Mouse (Mus musculus) spleen, adult 2 months (tissue): Measurements from ENCODE around the gene Lrp6. TPM values are rescaled to one million over a fixed set of nuclear protein-coding genes. Genes with fewer than 3 reads are reported as not detected.

Source experiments
- DNase-seq, 2 experiments: peaks; one replicate each; pipeline versions ENCODE4 v3.0.0 to v3.0.0-alpha.2; 2012 to 2021; ENCODE audit warnings: low spot score in 2 of 2, low read depth in 1 of 2
- H3K27ac ChIP-seq: fragments of 200-500 bp; 2 replicates; pipeline ENCODE4 v1.5.1; 2012; ENCODE audit warnings: low read length, inconsistent platforms; ENCODE audit not compliant: insufficient read depth
- H3K27me3 ChIP-seq: fragments of 200-500 bp; 2 replicates; pipeline ENCODE4 v1.6.1; 2012; ENCODE audit warnings: mild to moderate bottlenecking, moderate library complexity, low read length, inconsistent platforms; ENCODE audit not compliant: control insufficient read depth, insufficient read depth
- H3K36me3 ChIP-seq: fragments of 200-500 bp; 2 replicates; pipeline ENCODE4 v1.6.1; 2012; ENCODE audit warnings: mild to moderate bottlenecking, low read length, inconsistent platforms; ENCODE audit not compliant: control insufficient read depth, insufficient read depth
- H3K4me1 ChIP-seq: fragments of 200-500 bp; 2 replicates; pipeline ENCODE4 v1.6.1; 2011; ENCODE audit warnings: inconsistent platforms; ENCODE audit not compliant: control insufficient read depth, insufficient read depth, insufficient read length
- H3K4me3 ChIP-seq: fragments of 200-500 bp; 2 replicates; pipeline ENCODE4 v1.5.1; 2011; ENCODE audit warnings: mild to moderate bottlenecking, inconsistent platforms; ENCODE audit not compliant: insufficient read depth, insufficient read length; ENCODE audit errors: extremely low read depth
- CTCF ChIP-seq: fragments of 200-500 bp; IDR thresholded peaks from 2 replicates; pipeline ENCODE4 v1.5.1; 2011; ENCODE audit warnings: mild to moderate bottlenecking, inconsistent platforms; ENCODE audit not compliant: insufficient read depth, insufficient read length, insufficient replicate concordance; ENCODE audit errors: extremely low read depth
- POLR2A ChIP-seq: fragments of 200-500 bp; IDR thresholded peaks from 2 replicates; pipeline ENCODE4 v1.6.1; 2011; ENCODE audit warnings: low read depth, low read length, inconsistent platforms
- WGBS: fragments of 180-500 bp; shearing (Covaris S2); methylation state at CpG from one replicate; pipeline ENCODE4 v1.1.7; 2018; 5-methylcytosine and 5-hydroxymethylcytosine counted together
- polyA plus RNA-seq: library from polyadenylated mRNA; depleted of rRNA; stranded (reverse); fragments of >200 nt; gene quantifications from 2 replicates; pipeline ENCODE4 v1.2.3, GENCODE M21; 2012

The Lrp6 gene
- polyA plus RNA-seq, 1 experiment: 10.8 TPM

DNA sequence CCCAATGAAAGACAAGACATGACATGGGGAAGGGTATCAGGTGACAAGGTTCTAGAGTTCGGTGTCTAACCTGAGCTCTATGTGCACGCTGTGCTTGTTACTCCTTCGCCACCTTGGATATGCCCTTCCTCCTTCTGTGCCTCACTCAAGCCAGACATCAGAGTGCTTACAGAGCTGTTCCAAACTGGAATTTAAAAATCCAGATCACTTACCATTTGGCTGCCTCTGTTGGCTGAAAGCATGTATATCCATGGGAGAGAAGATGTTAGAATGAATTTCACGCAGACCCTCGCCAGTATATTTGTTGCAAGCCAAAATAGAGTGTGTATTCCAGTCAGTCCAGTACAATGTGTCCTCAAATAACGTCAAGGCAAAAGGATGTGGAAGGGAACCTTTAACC is 53.8 kb downstream of the Lrp6 start:
- Histone ChIP-seq H3K4me1 (no peaks in the 10 kb centered on the region; the same call in 1 of the 2 replicates), H3K36me3 (peaks cover 3% of the 10 kb centered on the region), H3K4me3 (no peak overlapping the region), H3K27ac (no peak overlapping the region), H3K27me3 (no peaks in the 10 kb centered on the region)
- DNase-seq: no peak
- WGBS: 94% methylated on average over 6 of the region's 6 CpGs
- no peak for TF ChIP-seq CTCF
- TF ChIP-seq POLR2A: no peak

DNA sequence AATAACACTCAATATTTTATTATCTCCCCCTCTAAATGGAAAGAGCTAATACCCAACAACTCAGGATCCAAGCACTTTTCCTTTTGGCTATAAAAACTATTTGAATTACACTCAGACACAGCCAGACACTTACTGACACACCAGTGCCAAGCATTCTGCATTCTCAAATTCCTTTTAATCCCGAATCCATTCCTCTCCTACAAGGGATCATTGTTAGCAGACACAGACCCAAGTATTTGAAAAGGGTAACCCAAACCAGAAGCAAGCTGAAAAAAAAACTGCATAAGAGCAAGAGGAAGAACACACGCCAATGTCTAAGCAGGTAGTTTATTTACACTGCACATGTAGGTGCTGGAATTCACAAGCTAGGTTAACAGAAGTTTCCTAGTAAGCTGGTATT is 54.3 kb downstream of the Lrp6 start:
- DNase-seq: no peak

DNA sequence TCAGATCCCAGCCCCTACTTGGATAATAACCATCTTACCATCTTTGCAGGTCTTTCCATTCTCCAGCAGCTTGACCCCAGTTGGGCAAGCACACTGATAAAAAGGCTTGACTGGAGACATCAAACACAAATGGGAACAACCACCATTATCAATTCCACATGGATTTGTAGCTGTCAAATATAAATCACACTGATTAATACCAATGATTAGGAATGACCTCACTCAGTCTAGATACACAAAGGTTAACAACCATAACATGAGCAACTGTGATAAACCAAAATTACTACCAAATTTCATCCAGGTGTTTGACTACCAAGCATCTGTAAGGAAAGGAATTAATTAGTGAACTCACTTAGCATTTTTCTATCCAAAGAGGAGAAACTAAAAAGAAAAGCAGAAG is 55.6 kb downstream of the Lrp6 start:
- no peak overlapping the region for H3K4me3 ChIP-seq
- no peak for DNase-seq
- TF ChIP-seq POLR2A (no peak), CTCF (no peak)
- no peaks in the 10 kb centered on the region for H3K27me3 ChIP-seq
- H3K27ac ChIP-seq: no peak overlapping the region
- peaks cover 10% of the 10 kb centered on the region for H3K36me3 ChIP-seq
- H3K4me1 ChIP-seq: no peaks in the 10 kb centered on the region; the same call in 1 of the 2 replicates

More for the DNA sequence above, 54.3 kb downstream of the Lrp6 start:
- TF ChIP-seq CTCF (no peak), POLR2A (no peak)
- H3K27me3 ChIP-seq: no peaks in the 10 kb centered on the region
- peaks cover 3% of the 10 kb centered on the region for H3K36me3 ChIP-seq
- 84% methylated on average over 2 of the region's 2 CpGs for WGBS
- no peaks in the 10 kb centered on the region; the same call in 1 of the 2 replicates for H3K4me1 ChIP-seq
- no peak overlapping the region for H3K4me3 ChIP-seq
- no peak overlapping the region for H3K27ac ChIP-seq

DNA sequence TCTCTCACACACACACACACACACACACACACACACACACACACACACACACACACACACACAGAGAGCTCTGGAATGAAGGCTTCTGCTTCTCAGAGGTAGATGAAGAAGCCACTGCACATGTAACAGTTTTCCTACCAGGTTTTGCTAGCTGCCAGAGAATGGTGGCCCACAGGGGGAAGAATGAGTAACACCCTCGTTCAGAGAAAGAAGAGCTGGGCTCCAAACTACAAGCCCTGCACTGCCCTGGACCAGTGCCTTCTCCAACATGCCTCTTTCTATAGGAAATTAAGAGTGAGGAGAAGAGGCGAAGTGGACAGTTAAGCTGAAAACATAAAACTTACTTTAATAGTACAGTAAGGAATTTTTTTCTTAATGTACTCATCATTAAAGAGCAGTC is 56.5 kb downstream of the Lrp6 start:
- no peaks in the 10 kb centered on the region for H3K27me3 ChIP-seq
- 76% methylated on average over 2 of the region's 2 CpGs for WGBS
- H3K4me3 ChIP-seq: no peak overlapping the region
- no peaks in the 10 kb centered on the region; the same call in 1 of the 2 replicates for H3K4me1 ChIP-seq
- TF ChIP-seq POLR2A: no peak
- TF ChIP-seq CTCF: no peak
- no peak overlapping the region for H3K27ac ChIP-seq
- peaks cover 14% of the 10 kb centered on the region for H3K36me3 ChIP-seq
- DNase-seq: no peak

DNA sequence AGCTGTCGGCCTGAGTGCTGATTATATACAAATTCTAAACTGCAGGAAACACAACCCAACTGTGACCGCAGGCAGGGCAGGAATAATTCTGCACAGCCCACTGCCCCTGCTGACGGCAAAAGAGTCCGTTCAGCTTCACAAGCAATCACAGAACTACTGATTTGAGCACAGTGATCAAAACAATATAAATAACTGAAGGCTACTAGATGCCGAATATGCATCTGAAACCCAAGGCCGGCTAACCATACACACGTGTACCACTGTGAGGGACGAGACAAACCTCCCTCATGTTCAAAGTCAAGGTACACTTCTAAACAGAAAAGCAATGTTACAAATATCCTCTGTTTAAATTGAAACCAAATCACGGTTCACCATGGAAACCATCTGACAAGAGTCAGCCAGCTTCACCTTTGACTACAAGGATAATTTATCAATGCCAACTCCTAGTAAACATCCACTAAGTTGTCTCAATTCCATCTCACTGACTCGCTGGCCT is 57.0 kb downstream of the Lrp6 start:
- Histone ChIP-seq H3K27ac (no peak overlapping the region), H3K36me3 (peaks cover 17% of the 10 kb centered on the region), H3K27me3 (no peaks in the 10 kb centered on the region), H3K4me1 (no peaks in the 10 kb centered on the region; the same call in 1 of the 2 replicates), H3K4me3 (no peak overlapping the region)
- TF ChIP-seq CTCF (no peak), POLR2A (no peak)
- DNase-seq: no peak
- WGBS: 90% methylated on average over 10 of the region's 10 CpGs

DNA sequence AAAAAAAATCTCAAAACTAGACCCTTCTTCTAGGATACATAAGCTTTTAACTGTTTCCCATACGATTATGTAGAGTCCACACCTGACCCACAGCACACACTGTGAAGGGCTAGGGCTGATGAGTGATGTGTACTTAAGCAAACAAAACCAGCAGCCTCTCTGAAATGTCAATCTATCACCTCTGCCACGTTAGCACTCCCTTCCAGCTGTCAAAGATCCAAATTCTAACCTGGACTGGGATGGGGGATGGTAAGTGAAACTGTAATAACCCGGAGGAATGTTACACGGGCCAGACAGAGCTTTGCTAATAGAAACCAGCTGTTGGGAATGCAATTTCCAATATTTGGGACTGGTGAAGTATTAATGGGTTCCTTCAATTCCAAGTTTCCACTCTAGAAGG is 61.9 kb downstream of the Lrp6 start:
- DNase-seq: no peak

DNA sequence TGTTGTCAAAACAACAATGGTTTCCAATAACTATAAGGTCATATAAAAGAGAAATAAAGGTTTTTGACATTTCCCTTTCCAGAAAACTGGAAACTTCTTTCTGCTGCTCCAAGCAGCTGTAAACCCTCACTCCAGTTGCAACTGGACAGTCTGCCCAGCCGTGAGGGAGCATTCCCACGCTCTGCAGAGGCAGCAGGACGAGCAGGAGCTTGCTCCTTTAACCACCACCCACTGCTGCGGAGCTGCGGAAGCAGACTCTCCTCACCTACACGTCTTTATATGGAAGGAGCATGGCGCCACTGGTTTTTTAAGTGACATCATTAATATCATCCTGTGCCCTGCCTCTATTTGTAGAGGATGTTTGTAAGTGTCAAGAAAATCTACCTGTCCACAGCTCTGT is 64.4 kb downstream of the Lrp6 start:
- WGBS: 87% methylated on average over 7 of the region's 7 CpGs
- H3K27ac ChIP-seq: no peak overlapping the region
- H3K27me3 ChIP-seq: no peaks in the 10 kb centered on the region
- H3K4me3 ChIP-seq: no peak overlapping the region
- no peaks in the 10 kb centered on the region for H3K4me1 ChIP-seq
- no peak for DNase-seq
- no peak for TF ChIP-seq POLR2A
- H3K36me3 ChIP-seq: peaks cover 14% of the 10 kb centered on the region

More for the DNA sequence above, 61.9 kb downstream of the Lrp6 start:
- Histone ChIP-seq H3K4me1 (no peaks in the 10 kb centered on the region), H3K27ac (no peak overlapping the region), H3K4me3 (no peak overlapping the region), H3K36me3 (peaks cover 14% of the 10 kb centered on the region), H3K27me3 (no peaks in the 10 kb centered on the region)
- WGBS: 85% methylated on average over 4 of the region's 4 CpGs
- TF ChIP-seq CTCF (no peak), POLR2A (no peak)
